Comparison of ENCODE assay signal across 24 mouse cellular contexts in genomic region chr13:49691056-49691455, GRCm38 (mm10).
"Had no signal": no experiment of that assay in that cellular context is flagged by ENCODE, and none has a peak within 500 bp of the region (broad histone marks: within the 10 kb centered on the region; RNA-seq: fewer than 3 reads in every experiment).

No protein-coding gene starts in this region.

- H3K4me1 ChIP-seq: heart, embryonic 10.5 days; heart, embryonic 12.5 days; hindbrain, embryonic 13.5 days; hindbrain, embryonic 15.5 days; kidney, embryonic 15.5 days; limb, embryonic 10.5 days; limb, embryonic 12.5 days; liver, embryonic 13.5 days; liver, embryonic 15.5 days had no signal

- H3K9me3 ChIP-seq: heart, embryonic 10.5 days; heart, embryonic 12.5 days; hindbrain, embryonic 13.5 days; hindbrain, embryonic 15.5 days; kidney, embryonic 15.5 days; limb, embryonic 10.5 days; limb, embryonic 12.5 days; liver, embryonic 13.5 days; liver, embryonic 15.5 days had no signal

- H3K4me3 ChIP-seq: heart, embryonic 10.5 days; heart, embryonic 12.5 days; hindbrain, embryonic 13.5 days; hindbrain, embryonic 15.5 days; kidney, embryonic 15.5 days; left cerebral cortex, adult 2 months; limb, embryonic 10.5 days; limb, embryonic 12.5 days; liver, embryonic 13.5 days; liver, embryonic 15.5 days had no signal

- DNase-seq: gastrocnemius, postnatal 14 days; gastrocnemius, postnatal 36 days; heart, adult 18-20 months; heart, postnatal 14 days; heart, postnatal 36 days; kidney, adult 11 months; kidney, adult 2 months; kidney, adult 9 months; kidney, postnatal 14 days; kidney, postnatal 36 days; liver; liver, embryonic 13.5 days; liver, postnatal 0 days had no signal

- H3K27ac ChIP-seq: heart, embryonic 10.5 days; hindbrain, embryonic 13.5 days; hindbrain, embryonic 15.5 days; hindbrain, postnatal 0 days; kidney, embryonic 15.5 days; kidney, postnatal 0 days; left cerebral cortex, adult 2 months; limb, embryonic 10.5 days; limb, embryonic 12.5 days; liver, embryonic 13.5 days; liver, embryonic 15.5 days had no signal

- H3K27me3 ChIP-seq: heart, embryonic 12.5 days; hindbrain, embryonic 13.5 days; hindbrain, embryonic 15.5 days; kidney, embryonic 15.5 days; limb, embryonic 12.5 days; liver, embryonic 13.5 days; liver, embryonic 15.5 days had no signal
